Mouse (Mus musculus): ENCODE data around the gene Dnajb5. TPM values are rescaled to one million over a fixed set of nuclear protein-coding genes. Genes with fewer than 3 reads are reported as not detected.
"Not testable (repeated sequence)": the region's sequence is repeated elsewhere in the genome, so short reads cannot be mapped to it uniquely, and the experiment has no call there.

The Dnajb5 gene
- total RNA-seq, 2 experiments from 2014 or later = 10.9 to 35.1 TPM

DNA sequence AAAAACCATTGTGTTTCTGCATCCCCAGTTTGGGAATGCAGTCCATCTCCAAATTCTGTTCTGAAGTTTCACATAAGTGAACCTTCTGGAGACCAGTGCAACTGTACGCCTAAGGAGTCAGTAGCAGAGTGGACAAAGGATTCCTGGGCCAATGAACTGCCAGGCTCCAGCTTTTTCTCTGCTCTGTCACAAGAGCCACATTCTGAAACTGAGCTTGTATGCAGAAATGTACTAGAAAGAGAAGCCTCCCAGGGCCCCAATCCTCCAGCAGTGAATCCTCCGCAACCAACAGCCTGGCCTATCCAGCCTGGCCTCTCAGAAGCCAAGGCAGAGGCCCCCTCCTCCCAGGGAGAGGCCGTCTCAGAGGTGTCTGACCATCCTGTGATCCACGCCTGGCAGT, 23.3 kb downstream of the Dnajb5 start:
- DNase-seq = no peak

DNA sequence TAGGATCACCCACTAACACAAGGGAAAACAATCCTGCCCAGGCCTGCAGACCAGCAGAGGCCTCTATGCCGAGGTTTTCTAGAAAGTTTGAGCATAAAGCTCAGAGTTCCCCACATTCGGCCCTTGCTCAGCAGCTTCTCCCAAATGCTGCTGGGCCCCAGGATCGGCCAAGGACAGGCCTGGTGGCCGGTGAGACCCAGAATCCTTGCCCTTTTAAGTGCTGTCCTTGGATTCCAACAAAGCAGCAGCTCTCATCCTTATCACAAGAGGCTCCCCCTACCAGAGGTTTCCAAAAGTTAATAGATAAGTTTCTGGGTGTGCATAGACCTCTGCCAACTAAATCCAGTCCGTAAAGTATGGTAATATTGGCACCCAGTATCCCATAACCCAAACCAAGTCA, 24.3 kb downstream of the Dnajb5 start:
- DNase-seq = peak; percentile 31 to 35

DNA sequence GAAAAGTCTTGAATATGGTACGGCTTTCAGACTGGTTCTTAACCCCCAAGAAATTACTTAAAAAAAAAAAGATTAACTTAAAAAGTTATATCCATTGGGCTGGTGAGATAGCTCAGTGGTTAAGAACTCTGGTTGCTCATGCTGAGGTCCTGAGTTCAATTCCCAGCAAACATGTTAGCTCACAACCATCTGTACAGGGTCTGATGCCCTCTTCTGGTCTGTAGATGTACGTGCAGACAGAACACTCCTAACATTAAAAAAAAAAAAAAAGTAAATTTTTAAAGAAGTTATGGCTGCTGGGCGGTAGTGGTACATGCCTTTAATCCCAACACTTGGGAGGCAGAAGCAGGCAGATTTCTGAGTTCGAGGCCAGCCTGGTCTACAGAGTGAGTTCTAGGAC, 28.4 kb downstream of the Dnajb5 start:
- no peak for DNase-seq

DNA sequence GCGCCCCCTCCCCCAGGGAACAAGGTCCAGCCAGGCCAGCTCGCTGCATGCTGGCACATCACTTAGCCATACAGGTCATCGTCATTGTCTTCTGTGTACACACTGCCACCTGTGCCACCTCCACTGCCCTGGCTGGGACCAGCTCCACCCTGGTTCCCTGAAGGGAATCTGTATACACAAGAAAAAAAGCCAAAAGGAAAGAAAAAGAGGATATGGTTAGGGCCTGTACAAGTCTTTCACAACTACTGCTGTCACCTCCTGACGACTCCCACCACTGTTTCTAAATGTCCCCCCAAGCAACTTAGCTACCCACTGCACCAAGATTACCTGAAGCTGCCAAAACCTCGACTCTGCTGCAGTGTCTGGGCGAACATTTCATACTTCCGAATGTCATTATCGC, 30.9 kb downstream of the Dnajb5 start:
- DNase-seq = not testable (repeated sequence)

DNA sequence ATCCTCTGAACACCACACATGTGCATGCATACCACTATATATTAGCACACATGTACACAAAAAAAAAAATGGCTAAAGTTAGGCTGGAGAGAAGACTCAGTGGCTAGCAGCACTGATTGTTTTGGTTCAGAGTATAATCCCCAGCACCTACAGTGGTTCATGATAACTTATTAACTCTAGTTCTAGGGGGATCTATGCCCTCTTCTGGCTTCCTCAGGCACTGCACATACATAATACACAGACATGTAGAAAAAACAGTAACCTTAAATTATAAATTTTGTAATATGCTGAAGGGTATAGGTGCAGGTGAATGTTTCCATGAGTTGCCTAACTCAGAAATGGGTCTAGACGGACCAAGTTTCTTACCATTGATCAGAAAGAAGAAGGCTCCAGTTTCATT, 38.7 kb downstream of the Dnajb5 start:
- no peak for DNase-seq

DNA sequence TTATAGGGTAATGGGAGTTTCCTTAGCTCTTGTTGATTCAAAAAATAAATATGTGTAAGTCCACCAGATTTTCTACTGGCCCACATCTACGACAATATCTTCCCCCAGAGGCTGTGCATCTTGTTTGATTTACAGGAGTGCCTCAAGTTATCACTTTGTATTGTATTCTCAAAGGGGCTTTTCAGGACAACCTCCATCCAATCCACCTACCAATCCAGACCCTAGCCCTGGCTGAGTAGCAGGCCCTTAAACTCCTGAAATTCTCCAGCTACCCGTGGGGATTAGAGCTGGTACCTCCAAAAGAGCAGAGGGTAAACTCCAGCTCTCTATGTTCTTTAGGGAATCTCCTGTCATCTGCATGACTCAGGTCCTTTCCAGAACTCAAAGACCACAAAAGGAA, 48.4 kb downstream of the Dnajb5 start:
- DNase-seq = no peak

DNA sequence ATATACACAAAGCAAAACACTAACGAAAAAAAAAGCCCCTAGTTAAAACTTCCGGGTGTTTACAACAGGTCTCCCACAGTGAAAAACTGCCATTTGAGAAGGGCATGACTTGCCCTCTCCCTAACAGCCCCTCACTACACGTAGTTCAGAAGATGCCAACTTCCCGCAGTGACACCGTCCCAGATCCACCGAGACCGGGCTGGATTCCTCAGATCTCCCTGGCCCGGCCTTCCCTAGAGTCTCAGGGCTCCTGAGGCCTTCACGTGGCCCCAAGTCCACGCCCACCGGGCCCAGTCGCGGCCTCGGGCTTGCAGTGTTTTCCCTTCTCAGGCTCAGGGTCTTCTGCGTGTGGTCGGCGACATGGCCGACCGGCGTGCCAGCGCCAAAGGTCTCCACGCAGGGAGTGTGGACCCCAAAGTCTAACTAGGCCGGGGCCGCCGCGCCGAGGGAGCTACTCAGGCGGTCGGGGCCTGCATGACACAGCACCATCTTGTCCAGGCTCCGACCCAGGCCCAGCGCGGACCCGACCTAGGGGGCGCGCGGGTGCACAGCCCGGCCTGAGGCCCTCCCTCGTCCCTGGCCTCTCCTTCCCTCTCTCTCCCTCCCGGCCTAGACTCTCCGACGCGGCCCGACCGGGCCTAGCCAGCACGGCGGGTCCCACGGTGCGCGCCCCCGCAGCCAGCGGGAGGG, 50.0 kb downstream of the Dnajb5 start:
- DNase-seq = peak; percentile 88 to 91

DNA sequence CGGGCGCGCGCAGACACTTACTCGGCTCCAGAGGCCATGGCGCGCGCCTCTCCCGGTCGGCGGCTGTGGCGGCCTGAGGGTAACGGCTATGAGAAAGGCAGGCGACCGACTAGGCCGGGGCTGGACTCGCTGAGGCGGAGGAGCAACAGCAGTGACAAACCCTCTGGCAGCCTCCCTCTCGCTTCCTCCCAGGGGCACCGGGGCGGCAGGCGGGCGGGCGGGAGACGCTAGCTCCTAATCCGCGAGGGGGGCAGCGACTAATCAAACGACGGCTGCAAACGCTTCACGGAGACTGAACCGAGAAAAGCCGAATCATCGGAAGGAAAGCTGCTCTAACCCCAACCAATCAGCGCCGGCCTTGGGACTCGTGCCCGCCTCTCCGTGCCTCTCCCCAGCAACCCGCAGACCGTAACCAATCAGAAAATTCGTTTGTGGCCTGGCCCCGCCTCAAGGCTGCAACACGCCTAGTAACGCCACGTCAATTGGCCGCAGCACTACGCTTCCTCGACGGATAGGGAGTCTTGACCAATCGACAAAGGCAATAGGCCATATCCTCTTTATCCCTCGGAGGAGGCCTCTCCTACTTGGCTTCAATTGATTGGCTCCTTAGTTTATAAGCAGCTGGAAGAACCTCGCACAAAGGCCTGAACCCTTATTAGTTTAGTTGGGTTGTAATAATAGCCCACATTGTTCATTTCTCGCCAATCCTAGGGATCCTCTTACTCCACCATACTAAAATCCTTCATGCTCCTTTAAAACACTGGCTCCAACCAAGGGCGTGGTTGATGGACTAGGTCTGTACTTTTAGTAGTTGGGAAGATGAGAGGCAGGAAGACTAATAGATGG, 50.8 kb downstream of the Dnajb5 start, which contains the start of gene Vcp:
Gene Vcp, minus strand, starts transcription at position 367 of the 846 bp plus-strand sequence.
- peak; percentile 98 to 99 for DNase-seq

DNA sequence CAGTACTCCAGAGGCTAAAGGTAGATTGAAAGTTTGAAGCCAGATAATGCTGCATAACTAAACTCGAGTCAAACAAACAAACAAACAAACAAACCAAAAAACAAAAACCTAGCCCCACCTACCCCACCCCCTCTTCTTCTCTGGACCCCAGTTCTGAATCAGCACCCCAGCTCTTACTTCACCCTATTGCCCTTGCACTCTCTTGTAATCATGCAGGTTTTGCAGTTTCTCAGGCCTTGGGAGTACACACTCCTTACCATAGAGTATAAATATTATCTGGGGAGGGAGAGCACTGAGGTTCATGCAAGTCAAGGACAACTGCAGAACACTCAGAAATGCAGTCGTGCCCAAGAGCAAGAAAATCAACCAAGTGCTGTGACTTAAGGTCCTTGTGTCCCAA, 51.7 kb downstream of the Dnajb5 start:
- DNase-seq = no peak

DNA sequence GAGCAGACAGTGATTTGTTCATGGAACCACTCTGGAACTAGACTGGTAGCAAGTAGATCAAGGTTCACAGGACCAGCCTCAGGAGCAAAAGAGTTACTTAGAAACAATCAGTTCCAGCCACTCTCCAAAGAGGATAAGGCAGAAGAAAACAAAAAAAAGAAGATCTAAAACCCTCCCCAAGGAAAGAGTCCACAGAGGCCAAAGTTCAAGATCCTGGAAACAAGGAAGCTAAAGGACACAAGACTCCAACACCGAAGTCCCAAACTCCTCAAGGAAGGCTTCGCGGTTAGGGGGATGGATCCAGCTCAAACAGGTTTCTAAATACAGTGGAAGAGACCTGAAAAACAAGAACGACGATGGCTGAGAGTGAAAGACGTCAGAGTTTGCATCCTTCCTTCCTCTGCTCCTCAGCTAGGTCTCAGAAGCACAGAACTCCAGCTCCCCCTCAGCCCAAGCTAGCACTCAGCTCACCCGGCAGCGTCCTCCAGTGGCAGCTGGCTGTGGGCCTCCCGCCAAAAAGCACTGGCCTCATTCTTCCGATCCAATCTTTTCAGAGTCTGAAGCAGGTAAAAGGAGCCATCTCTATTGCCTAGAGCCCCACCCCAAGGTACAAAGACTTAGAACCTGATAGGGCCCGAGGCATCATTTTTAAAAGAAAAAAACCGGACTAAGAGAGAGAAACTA, 53.3 kb downstream of the Dnajb5 start:
- DNase-seq = no peak

DNA sequence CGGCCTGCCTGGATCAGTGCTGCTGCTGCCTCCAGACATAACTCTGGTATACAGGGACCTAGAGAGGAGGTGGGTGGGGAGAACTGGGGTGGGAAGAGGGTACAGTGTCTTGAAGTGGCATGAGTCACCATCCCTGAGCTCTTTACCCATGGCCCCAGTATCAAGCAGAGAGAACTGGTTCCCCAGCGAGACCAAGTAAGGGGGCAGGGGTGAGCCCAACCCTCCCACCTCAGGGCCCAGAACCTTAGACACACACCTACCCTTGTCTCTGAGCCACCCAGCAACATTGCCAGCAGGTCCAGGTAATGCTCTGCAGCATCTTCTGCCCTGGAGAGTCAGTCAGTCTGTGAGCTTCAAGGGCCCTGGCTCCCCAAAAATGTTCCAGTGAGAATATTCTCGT, 55.3 kb downstream of the Dnajb5 start:
- no peak for DNase-seq

DNA sequence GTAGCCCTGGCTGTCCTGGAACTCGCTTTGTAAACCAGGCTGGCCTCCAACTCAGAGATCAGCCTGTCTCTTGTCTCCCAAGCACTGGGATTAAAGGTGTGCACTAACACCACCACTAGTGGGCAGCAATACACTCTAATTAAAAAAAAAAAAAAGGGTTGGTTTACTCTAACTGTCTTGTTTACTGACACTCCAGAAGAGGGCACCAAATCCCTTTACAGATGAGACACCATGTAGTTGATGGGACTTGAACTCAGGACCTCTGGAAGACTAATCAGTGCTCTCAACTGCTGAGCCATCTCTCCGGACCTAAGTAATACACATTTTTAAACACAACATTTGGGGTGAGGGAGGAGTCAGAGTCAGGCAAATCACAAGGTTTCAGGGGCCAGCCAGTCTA, 56.2 kb downstream of the Dnajb5 start:
- DNase-seq = peak; percentile 27 to 49

Other genes with a start within 250 kb of the Dnajb5 start
- gene 4930578G10Rik, start 214.3 kb upstream of the Dnajb5 start, total RNA-seq (2021) = under 1 TPM in 1 of 2 experiments, not detected in 1; 0.40 TPM
- gene Ccl19, start 193.2 kb upstream of the Dnajb5 start, total RNA-seq (2021) = 1 to 10 TPM; 2.4 to 2.9 TPM
- gene Ccl21a, start 175.8 kb upstream of the Dnajb5 start, total RNA-seq (2021) = 1 to 10 TPM; 2.7 to 5.5 TPM
- gene Fam205a1, start 95.9 kb upstream of the Dnajb5 start, total RNA-seq (2021) = not detected
- gene Gm12394, start 93.0 kb upstream of the Dnajb5 start, total RNA-seq (2021) = under 1 TPM; 0.16 to 0.20 TPM
- not detected for gene Fam205c, start 75.6 kb upstream of the Dnajb5 start, total RNA-seq (2021)
- gene Phf24, start 33.2 kb upstream of the Dnajb5 start, total RNA-seq (2021) = 1 to 10 TPM; 1.3 to 1.8 TPM
- not detected for gene 1700022I11Rik, start 19.8 kb downstream of the Dnajb5 start, total RNA-seq (2021)
- 100 to 1,000 TPM; 332 to 368 TPM for gene Vcp, start 50.7 kb downstream of the Dnajb5 start, total RNA-seq (2021)
- gene Fancg, start 60.7 kb downstream of the Dnajb5 start, total RNA-seq (2021) = 10 to 100 TPM in 1 of 2 experiments, 1 to 10 TPM in 1; 6.3 to 14.2 TPM
- gene Pigo, start 76.0 kb downstream of the Dnajb5 start, total RNA-seq (2021) = 10 to 100 TPM; 16.0 to 19.6 TPM
- gene Stoml2, start 81.9 kb downstream of the Dnajb5 start, total RNA-seq (2021) = 100 to 1,000 TPM; 191 to 261 TPM
- gene Fam214b, start 96.4 kb downstream of the Dnajb5 start, total RNA-seq (2021) = 10 to 100 TPM; 44.0 to 57.2 TPM
- gene Unc13b, start 109.1 kb downstream of the Dnajb5 start, total RNA-seq (2021) = 10 to 100 TPM; 10.5 to 12.4 TPM